Mouse (Mus musculus) ovary, postnatal 10 days (tissue): ENCODE measurements around the gene Kat6b.

Experiments
- DNase-seq: peaks from one replicate; pipeline ENCODE4 v3.0.0; 2022; ENCODE audit warnings: low spot score

Gene Kat6b

GRCm38 (mm10) chr14:21560481-21561209 is 79.4 kb downstream of the Kat6b start:
- DNase-seq = no peak

DNA sequence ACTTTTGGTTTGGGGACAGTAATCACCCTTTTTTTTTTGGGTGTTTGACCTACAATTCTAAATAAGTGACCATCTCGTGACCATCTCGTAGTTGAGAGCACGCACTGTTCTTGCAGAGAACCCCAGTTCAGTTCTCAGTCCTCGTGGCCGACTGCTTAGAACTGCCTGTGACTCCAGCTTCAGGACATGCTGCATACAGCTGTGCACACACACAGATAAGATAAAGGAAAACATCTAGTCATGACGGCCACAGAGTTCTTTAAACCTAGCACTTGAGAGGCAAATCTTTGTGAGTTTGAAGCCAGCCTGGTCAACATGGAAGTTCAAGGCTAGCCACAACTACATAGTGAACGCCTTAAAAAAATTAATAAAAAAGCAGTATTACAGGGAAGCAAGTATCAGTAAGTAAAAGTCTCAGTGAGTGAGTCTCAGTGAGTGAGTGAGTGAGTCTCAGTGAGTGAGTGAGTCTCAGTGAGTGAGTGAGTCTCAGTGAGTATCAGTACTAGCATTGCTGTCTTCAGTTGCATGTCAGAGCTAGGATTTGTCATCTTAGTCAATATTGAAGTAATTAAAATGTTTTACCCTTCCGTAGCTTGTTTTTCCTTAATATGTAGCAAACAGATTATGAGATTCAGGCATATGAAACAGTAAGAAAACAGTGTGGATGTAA is 80.3 kb downstream of the Kat6b start:
- DNase-seq = no peak

DNA sequence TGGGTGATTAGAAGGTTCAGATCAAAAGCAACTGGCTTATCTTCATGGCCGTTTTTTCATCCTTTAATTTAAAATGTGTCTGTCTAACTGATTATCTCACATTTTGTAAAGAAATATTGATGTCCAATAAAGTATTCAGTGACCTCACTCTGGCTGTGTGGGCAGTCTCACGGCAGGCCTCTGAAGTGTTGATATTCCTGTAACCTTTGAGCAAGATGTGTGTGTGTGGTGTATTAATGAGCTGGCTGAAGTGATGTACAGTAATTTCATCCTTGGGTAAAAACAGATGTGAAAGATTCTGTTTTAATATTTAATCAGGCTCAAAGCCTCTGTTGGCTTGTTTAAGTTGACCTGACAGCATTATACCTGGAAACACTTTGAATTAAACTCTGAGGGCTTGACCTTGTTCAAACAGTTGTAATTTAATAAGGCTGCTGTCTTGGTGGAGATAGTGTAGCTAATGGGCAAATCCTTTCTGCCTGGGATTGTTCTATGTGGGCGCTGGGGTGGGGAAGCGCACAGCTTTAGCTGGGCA is 82.4 kb downstream of the Kat6b start:
- no peak for DNase-seq

DNA sequence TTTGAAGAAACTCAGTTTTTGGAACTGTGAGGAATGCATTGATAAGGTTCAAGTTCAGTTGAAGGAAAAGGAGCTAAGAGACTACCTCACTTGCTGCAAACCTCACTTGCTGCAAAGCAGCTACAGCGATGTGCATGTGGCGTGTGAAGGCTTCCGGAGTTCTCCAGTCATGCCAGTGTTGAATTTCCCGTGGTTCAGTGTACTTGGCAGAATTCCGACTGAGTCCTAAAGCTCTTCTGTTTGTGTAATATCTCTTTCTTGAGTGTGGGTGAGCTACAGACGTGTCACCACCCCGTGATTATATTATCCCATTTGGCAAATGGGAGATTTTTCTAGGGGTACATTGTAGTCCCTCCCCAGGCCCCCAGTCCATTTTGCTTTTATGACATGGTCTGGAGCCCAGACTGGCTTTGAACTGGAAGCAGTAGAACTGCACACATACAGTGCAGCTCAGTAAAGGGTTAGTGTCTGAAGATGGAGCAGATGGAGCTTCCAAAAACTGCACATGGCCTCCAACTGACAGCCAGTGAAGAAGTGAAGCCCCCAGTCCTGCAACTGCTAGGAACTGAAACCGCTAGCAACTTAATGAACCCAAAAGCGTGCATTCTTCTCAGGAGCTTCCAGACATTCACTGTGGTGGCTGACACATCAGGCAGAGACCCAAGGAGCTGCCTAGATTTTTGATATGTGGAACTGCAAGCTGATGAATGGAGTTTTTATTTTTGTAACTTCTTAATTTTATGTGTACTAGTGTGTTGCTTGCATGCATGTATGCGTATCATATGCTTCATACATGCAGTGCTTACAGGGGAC is 84.5 kb downstream of the Kat6b start:
- DNase-seq = no peak

DNA sequence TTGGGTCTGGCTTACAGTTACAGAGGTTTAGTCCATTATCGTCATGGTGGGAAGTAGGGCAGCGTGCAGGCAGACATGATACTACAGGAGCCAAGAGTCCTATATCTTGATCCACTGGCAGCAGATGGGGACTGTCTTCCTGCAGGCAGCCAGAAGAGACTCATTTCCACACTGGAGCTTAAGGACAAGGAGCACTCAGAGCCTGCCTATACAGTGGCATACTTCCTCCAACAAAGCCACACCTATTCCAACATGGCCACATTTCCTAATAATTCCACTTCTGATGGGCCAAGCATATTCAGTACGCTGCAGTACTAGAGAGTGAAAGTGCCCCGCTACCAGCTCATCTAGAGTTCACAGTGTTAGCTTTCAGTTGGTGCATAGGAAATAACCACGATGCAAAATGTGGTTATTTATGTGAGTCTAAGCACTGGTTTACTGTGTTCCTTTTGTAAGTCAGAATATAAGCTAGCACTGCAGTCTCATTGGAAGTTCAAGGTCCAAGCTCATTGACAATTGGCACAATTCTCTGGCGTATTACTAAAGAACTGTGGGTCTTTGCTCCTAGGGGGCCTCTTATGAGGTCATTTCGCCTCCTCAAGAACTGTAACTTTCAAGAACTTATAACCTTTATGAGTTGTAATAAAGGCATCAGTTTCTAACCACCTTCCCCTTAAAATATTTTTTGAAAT is 86.2 kb downstream of the Kat6b start:
- no peak for DNase-seq

DNA sequence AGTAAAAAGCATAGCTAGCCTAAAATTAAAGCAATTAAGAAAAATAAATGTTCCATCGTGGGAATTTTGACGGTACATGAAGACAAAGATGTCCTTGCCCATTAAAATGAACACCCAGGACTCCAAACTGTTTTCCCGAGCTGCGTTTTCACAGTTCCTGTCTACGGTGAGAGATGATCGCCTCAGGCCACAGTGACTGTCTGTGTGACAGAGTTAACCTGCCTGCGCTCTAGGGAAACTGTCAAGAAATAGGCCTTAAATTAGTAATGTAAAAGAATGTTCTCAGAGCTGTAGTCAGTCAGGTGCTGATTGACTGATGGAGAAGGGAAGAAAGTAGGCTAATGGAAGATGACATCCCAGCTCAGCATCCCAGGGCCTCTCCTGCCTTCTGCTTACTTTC is 87.6 kb downstream of the Kat6b start:
- no peak for DNase-seq

GRCm38 (mm10) chr14:21574686-21575309 is 93.6 kb downstream of the Kat6b start:
- DNase-seq = no peak

DNA sequence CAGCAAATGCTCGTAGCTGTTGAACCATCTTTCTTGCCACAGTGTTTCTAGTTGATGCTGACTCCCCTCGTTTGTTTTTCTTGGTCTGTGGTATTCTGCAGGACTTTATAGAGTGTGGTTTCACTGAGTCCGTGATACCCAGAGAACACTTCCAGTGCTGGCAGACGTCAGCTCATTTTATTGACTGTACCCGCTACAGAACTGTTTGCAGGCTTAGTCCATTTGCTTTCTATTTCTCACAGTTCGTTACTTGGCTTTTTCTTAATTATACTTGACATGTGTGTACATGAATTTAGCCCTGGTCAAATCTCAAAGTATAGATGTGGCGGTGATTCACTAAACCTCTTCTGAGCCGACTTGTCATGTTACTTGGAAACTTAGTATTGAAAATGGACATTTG is 95.6 kb downstream of the Kat6b start:
- DNase-seq = no peak

DNA sequence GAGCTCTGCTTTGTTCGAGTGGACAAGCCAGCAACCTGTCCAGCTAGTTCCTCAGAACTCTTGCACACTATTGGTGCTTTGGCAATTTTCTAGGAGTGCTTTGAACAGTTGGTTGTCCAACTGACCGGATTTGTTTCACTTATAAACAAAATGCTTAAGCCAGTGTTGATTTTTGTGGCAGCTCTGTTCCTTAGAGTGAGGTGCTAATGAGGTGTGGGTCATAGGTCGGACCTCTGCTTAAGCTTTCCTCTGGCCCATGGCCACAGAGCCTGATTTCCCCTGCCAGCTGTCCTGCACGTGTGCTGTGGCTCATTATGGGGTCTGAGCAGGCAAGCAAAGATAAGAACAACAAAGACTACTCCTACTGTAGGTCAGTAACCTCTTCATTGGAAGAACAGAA is 100.0 kb downstream of the Kat6b start:
- DNase-seq = no peak

DNA sequence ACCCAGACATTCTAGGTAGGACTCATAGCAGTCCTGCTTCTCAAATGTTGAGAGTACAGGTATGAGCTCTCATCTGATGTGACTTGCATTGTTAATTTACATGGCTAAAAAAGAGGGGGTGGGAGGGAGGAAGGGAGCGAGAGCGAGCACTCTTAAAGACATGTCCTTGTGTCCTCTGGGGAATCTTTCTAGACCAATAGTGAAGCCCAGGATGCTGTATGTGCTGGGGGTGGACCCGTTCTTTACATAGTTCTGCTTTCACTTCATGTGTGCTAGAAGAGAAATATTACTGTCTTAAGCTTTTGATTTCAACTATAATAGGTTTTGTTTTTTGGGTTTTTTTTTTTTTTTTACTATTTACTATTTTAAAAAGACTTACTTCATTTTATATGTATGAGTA is 101.1 kb downstream of the Kat6b start:
- DNase-seq = no peak

GRCm38 (mm10) chr14:21583051-21583450 is 101.8 kb downstream of the Kat6b start:
- no peak for DNase-seq

- no peak for DNase-seq
Observed at GRCm38 (mm10) chr14:21583868-21584267, 102.6 kb downstream of the Kat6b start.

DNA sequence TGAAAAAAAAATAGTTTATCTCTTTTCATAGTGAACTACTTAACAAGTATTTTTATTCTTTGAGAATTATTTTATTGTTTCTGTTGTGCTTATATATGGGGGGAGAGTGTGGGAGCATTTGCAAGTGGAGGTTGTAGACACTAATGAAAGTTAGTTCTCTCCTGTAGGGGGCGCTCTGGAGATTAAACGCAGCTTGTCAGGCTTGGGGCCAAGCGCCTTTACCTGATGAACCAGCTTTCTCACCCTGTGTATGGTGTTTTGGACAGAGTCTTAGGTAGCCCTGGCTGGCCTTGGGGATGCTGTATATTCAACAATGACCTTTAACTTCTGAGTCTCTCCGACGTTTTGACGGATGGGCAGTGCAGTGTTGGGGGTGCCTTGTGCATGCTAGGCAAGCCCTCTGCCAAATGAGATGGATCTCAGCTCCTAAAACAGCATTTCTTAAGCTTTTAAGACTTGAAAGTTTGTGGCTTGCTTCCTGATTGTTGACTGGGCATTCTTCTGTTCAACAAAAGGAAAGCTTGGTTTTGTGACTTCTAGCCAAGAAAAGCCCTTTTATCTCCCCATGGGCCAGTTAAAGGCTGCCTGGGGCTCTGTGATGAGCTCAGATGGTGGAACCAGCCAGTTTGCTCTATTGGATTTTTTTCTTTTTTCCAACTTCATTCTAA is 103.4 kb downstream of the Kat6b start:
- no peak for DNase-seq

- DNase-seq = no peak
Observed at GRCm38 (mm10) chr14:21585491-21586251, 104.4 kb downstream of the Kat6b start.

DNA sequence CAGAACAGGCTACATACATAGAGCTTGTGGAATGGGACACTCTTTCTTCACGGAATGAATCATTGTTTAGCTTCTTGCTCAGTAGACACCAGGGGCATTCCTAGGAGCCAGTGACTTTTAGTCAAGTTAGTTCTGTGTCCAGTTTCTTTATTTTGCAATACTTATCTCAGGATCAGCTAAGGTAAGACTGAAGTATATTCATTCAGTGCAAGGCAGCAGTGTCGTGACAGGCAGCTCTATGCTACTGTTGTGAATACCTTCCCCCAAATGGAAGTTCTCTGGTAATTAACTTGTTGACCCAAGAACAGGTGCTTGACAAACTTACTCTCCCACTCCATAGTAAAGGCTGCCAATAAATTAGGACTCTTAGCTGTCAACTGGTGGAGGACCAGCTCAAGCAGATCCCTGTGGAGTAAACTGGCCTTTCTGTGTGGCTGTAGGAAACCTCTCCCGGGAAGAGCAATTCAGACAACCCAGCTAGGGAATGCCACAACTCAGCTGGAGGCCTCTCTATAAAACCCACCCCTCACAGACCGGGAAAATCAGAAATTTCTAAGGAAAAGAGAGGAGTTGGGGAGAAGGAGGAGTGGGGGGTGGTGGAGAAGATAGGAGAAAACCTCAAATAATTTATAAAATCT is 105.4 kb downstream of the Kat6b start:
- DNase-seq = no peak

DNA sequence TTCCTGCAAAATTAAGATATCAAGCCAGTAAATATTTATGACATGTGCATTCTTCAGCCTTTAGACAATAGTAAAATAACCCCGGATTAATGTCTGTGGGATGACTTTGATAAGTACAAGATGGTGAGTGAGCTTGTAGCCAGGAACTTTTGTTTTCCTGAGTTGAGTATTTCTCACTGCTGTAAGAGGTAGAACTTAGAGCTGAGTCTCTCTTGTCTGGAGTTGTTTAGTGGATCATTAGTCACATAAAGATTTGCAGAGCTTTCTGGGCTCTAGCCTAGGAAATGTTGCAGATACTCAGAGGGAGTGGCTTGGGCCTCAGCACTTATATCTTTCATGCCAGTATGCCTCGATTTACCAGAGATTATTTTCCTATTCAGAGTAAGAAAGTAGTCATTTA is 106.7 kb downstream of the Kat6b start:
- DNase-seq = no peak

GRCm38 (mm10) chr14:21589620-21590019 is 108.4 kb downstream of the Kat6b start:
- no peak for DNase-seq

DNA sequence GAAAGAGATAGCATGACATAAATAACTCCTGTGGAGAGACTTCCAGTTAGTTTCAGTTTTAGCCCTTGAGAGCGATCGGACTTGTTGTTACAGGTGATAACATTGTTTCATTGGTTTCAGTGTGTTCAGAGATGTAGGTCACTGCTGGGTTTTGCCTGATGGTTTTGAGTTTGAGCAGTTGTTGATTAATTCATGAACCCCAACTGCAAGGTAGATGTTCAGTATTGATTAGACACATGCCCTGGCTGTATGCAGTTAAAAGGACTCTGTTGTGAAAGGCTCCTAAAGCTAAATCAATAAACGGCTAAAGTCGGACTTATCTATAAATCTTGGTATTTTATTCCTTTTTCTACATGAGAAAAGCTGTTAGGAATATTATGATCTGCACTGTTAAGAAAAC is 109.0 kb downstream of the Kat6b start:
- DNase-seq = no peak

DNA sequence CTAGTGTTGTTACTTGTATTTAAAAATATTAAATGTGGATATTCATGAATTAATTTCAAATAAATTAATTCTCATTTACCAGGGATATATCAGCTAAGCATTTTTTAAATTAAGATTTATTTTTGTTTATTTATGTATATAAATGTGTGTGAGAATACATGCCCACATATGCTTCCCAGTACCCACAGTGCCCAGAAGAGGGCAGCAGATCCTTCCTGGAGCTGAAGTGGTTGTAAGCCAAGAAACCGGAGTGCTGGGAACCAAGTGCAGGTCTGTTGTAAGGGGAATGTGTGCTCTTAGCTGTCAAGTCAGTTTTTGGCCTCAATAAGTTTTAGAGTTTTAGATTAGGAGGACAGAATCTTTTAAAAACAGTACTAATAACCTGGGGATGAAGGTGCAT is 110.9 kb downstream of the Kat6b start:
- DNase-seq = no peak
